Mouse (Mus musculus): Measurements from ENCODE around the gene Slc12a4. TPM values are rescaled to one million over a fixed set of nuclear protein-coding genes. Genes with fewer than 3 reads are reported as not detected.

Slc12a4 gene
- total RNA-seq, 1 experiment from 2014 or later, result 2.7 TPM

GRCm38 (mm10) chr8:105979325-105979724 lies 13.4 kb upstream of the Slc12a4 start, which contains the start of gene Dpep3:
Dpep3 (minus strand) TSS chr8:105979429.
- ATAC-seq (ENCODE audit: extremely low read depth, insufficient number of reproducible peaks, low FRiP score, poor library complexity, severe bottlenecking), result no peak

DNA sequence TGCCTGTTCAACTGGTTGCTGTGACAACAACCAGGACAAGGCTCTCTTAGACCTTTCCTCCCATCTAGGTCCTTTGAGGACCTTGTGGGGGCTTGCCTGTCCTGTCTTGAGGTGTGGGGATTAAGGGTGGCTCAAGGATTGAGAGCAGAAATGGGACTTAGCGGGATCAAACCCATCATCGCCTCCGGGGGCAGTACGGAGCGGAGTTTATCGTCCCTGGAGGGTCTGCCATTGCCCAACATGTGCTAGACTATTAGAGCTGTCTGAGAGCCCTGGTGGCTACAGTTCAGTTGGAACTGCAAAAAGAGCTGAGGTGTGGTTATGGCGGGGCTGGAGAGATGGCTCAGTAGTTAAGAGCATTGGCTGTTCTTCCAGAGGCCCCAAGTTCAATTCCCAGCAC lies 9.5 kb upstream of the Slc12a4 start:
- ATAC-seq (ENCODE audit: extremely low read depth, insufficient number of reproducible peaks, low FRiP score, poor library complexity, severe bottlenecking), result no peak

- ATAC-seq (ENCODE audit: extremely low read depth, insufficient number of reproducible peaks, low FRiP score, poor library complexity, severe bottlenecking), result no peak
Observed at GRCm38 (mm10) chr8:105971019-105971720, 5.3 kb upstream of the Slc12a4 start.

DNA sequence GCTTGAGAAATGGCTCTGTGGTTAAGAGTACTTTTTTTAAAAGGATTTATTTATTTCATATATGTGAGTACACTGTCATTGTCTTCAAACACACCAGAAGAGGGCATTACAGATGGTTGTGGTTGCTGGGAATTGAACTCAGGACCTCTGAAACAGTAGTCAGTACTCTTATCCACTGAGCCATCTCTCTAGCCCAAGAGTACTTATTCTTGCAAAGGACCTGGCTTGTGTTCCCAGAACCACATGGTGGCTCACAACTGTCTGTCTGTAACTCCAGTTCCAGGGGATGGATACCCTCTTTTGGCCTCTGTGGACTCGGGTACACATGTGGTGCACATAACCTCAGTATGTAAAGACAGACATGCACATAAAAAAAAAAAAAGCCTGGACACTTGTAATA lies 3.5 kb upstream of the Slc12a4 start:
- ATAC-seq (ENCODE audit: extremely low read depth, insufficient number of reproducible peaks, low FRiP score, poor library complexity, severe bottlenecking), result no peak

GRCm38 (mm10) chr8:105966692-105967311 lies 905 bp upstream of the Slc12a4 start:
- no peak for ATAC-seq (ENCODE audit: extremely low read depth, insufficient number of reproducible peaks, low FRiP score, poor library complexity, severe bottlenecking)

GRCm38 (mm10) chr8:105965266-105965904 lies 512 bp downstream of the Slc12a4 start:
- 0 out of 2 replicates have a peak, but pooled peaks have one; percentile 18 for ATAC-seq (ENCODE audit: extremely low read depth, insufficient number of reproducible peaks, low FRiP score, poor library complexity, severe bottlenecking)

DNA sequence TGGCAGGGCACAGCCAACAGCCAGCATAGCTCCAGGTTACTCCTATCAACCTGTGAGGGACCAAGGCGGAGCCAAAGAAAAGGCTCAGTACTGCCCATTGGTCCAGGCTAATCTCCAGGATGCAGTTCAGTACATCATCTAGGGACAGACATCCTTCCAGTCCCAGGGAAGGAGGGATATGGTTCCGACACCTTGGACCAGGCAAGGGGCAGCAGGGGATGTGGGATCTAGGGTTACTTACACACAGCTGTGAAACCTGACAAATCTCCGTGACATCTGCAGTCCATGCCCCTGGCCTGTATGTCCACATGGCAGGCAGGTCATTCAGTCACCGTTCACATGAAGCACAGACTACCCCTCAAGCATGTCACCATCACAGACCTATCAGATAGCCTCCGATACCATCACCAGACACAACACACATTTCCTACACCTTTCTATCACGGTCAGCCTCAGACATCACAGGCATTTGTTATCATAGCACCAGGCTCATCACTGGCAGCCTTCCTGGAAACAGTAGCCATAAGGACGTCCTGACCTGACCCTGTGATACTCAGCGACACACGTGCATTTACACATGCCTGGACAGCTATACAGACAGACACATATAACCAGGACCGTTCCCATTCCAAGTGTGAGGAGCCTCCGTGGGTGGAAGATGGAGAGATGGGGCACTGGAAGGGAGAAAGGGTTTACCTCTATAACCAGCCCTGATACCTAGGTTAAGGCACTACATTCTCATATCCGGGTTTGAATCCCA lies 1.2 kb downstream of the Slc12a4 start:
- ATAC-seq (ENCODE audit: extremely low read depth, insufficient number of reproducible peaks, low FRiP score, poor library complexity, severe bottlenecking), result no peak

GRCm38 (mm10) chr8:105961536-105961935 lies 4.4 kb downstream of the Slc12a4 start:
- ATAC-seq (ENCODE audit: extremely low read depth, insufficient number of reproducible peaks, low FRiP score, poor library complexity, severe bottlenecking), result no peak

DNA sequence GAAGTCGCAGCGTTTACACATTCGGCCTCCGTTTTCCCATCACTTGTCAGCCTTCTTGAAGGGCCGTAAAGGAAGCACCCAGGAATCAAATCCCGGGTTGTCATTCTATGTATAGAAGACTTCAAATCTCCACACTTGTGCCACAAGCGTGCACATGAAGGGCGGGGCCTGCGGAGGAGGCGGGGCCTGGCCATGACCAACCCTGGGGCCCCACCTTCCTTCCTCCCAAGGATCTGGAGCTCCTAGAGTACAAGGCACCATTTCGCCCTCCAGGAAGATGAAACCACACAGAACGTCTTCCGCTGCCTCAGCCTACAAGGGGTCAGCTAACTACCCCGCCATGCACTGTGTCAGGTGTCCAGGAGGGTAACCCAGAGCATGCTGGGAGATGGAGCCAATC lies 4.8 kb downstream of the Slc12a4 start:
- no peak for ATAC-seq (ENCODE audit: extremely low read depth, insufficient number of reproducible peaks, low FRiP score, poor library complexity, severe bottlenecking)

GRCm38 (mm10) chr8:105959350-105959749 lies 6.5 kb downstream of the Slc12a4 start:
- ATAC-seq (ENCODE audit: extremely low read depth, insufficient number of reproducible peaks, low FRiP score, poor library complexity, severe bottlenecking), result no peak

GRCm38 (mm10) chr8:105957813-105958212 lies 8.1 kb downstream of the Slc12a4 start:
- ATAC-seq (ENCODE audit: extremely low read depth, insufficient number of reproducible peaks, low FRiP score, poor library complexity, severe bottlenecking), result no peak

DNA sequence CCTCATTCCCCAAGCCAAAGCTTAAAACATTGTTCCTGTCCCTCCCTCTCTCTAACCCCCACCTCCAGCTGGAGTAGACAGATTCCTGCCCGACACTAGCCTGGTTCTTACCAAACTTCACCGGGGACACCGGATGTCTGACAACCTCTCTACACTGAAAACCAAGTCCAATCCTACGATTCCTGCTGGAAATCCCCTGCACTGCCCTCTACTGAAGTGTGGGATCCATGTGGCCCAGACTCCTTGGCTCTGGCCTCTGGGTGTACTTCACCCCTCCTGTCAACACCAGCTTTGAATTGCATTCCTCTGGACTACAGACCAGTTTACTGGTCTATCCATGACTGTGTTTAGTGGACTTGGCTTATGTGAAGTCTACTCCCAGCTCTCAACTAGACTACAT lies 9.3 kb downstream of the Slc12a4 start:
- ATAC-seq (ENCODE audit: extremely low read depth, insufficient number of reproducible peaks, low FRiP score, poor library complexity, severe bottlenecking), result no peak

DNA sequence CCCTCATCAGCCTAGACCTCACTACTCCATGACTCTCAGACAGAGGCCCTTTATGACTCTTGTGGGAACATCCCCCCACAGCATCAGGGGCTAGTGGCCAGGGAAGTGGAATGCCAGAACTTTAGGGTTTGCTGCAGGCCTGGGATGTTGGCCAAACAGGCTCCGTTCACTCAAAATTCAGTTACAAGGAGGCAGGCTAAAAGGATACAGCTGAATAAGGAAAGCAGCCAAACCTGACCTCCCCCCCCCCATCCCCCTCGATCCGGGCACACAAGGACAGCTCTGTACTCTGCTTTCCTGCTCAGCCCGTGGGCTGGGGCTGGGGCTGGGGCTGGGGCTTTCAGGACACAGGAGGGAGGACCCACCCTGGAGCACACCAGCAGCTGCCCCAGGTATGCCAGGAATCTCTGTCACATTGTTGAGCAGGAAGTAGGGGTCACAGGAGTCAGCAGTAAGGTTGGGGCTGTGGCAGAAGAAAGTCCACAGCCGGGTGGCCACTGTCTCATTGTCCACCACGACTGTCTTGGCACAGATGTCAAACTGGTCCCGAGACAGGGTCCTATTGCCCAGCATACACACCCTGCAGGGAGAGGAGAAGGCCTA lies 14.7 kb downstream of the Slc12a4 start:
- ATAC-seq (ENCODE audit: extremely low read depth, insufficient number of reproducible peaks, low FRiP score, poor library complexity, severe bottlenecking), result no peak

GRCm38 (mm10) chr8:105949350-105949749 lies 16.5 kb downstream of the Slc12a4 start:
- no peak for ATAC-seq (ENCODE audit: extremely low read depth, insufficient number of reproducible peaks, low FRiP score, poor library complexity, severe bottlenecking)

DNA sequence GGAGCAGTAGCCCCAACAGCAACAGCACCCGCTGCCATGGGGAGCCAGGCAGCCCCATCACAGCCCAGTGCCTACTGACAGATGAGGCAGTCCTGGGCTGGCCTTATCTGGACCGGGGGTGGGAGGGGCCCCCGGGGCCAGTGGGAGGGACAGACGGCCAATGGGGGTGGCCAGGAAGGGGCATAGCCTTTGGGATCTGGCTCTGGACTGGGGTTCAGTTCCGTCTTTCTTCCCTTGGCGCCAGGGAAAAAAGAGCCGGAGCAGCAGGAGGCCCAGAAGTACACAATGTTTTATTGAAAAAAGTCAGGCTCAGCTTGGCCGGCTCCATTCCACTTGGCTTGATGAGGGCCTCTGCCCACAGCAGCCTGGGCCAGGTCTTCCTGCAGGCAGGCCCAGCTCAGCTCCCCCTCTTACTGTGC lies 22.6 kb downstream of the Slc12a4 start, which contains the start of gene Lcat:
TSS of gene Lcat (minus strand) at position 62 of the 419 bp plus-strand sequence.
- ATAC-seq (ENCODE audit: extremely low read depth, insufficient number of reproducible peaks, low FRiP score, poor library complexity, severe bottlenecking), result no peak

DNA sequence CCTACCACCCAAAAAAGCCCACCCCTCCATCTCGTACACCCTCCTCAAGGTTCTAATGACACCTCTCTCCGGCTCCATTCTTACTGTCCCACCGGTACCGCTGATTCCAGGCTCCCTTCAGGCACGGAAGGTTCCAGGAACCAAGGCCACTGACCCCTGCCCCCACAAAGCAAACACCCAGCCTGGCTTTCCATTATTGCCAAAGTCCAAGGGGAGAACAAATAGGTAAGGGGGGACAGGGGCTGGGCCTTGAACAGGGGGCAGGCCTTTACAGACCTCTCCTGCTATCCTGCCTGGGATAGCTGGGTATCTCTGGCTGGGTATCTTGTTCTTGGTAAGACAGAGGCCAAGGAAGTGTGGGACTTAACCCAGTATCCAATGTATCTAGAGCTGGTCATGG lies 23.4 kb downstream of the Slc12a4 start:
- no peak for ATAC-seq (ENCODE audit: extremely low read depth, insufficient number of reproducible peaks, low FRiP score, poor library complexity, severe bottlenecking)

DNA sequence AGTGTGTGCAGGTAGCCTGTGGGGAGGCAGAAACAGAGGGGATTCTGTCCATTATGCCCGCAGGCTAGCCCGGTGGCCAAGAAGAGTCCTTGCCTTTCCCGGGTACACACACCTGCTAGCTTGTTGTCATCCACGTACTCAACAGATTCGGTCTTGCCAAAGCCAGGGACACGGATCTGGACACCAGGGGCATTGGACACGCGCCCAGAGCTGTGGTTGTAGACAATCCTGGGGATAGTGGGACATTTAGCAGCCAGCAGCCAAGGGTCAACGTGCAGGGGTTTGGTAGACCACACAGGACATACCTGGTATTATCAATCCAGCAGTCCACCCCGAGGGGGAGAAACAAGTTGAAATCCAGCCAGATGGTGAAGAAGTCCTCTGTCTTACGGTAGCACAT lies 23.9 kb downstream of the Slc12a4 start:
- no peak for ATAC-seq (ENCODE audit: extremely low read depth, insufficient number of reproducible peaks, low FRiP score, poor library complexity, severe bottlenecking)

DNA sequence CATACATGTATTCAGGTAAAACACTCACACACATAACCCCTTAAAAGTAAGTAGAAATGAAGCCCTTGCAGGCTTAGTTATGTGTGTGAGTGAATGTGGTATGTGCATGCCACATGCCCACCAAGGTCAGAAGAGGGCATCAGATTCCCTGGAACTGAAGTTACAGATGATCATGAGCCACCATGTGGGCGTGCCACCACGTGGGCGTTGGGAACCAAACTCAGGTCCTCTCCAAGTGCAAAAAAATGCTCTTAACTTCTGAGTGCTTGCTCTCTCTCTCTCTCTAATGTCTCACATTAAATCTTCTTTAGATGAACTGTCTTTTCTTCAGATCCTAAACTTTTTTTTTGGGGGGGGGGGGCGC lies 27.6 kb downstream of the Slc12a4 start, which contains the start of gene Psmb10:
TSS of gene Psmb10 (minus strand) at position 139 of the 364 bp plus-strand sequence.
- no peak for ATAC-seq (ENCODE audit: extremely low read depth, insufficient number of reproducible peaks, low FRiP score, poor library complexity, severe bottlenecking)
